Mouse (Mus musculus): ENCODE results near the gene Fam216a. TPM values are rescaled to one million over a fixed set of nuclear protein-coding genes. Genes with fewer than 3 reads are reported as not detected.

The Fam216a gene
- polyA plus RNA-seq, 1 experiment: 57.0 TPM

GRCm38 (mm10) chr5:122317329-122318045, 54.7 kb downstream of the Fam216a start:
- no peak for TF ChIP-seq POLR2A (IDR thresholded peaks at IDR 0.05; ENCODE audit: insufficient read depth, low read length)
- H3K4me3 ChIP-seq (ENCODE audit: low read depth, low read length): no peak overlapping the region
- peak overlapping the region; percentile 90; the same call in 1 of the 2 replicates for H3K27ac ChIP-seq (ENCODE audit: insufficient read depth, low read length)
- H3K36me3 ChIP-seq (ENCODE audit: control insufficient read depth, insufficient read depth, low read length, poor library complexity, severe bottlenecking): 0 out of 2 replicates have a peak, but pooled peaks cover under 1% of the 10 kb centered on the region
- no peaks in the 10 kb centered on the region for H3K9me3 ChIP-seq (replicated peaks; ENCODE audit: control insufficient read depth, insufficient read depth, low read length, poor library complexity, severe bottlenecking)
- no peaks in the 10 kb centered on the region for H3K27me3 ChIP-seq (ENCODE audit: control insufficient read depth, insufficient read depth, low read length, poor library complexity, severe bottlenecking)
- H3K4me1 ChIP-seq (ENCODE audit: control insufficient read depth, insufficient read depth, low read length): peaks cover 6% of the 10 kb centered on the region
- no peak overlapping the region for H3K9ac ChIP-seq (ENCODE audit: low read depth, poor library complexity, severe bottlenecking)

GRCm38 (mm10) chr5:122314966-122315667, 57.0 kb downstream of the Fam216a start:
- Histone ChIP-seq H3K4me3 (ENCODE audit: low read depth, low read length) (no peak overlapping the region), H3K4me1 (ENCODE audit: control insufficient read depth, insufficient read depth, low read length) (peaks cover 6% of the 10 kb centered on the region), H3K9ac (ENCODE audit: low read depth, poor library complexity, severe bottlenecking) (no peak overlapping the region), H3K27me3 (ENCODE audit: control insufficient read depth, insufficient read depth, low read length, poor library complexity, severe bottlenecking) (no peaks in the 10 kb centered on the region), H3K27ac (ENCODE audit: insufficient read depth, low read length) (no peak overlapping the region), H3K36me3 (ENCODE audit: control insufficient read depth, insufficient read depth, low read length, poor library complexity, severe bottlenecking) (no peaks in the 10 kb centered on the region), H3K9me3 (replicated peaks; ENCODE audit: control insufficient read depth, insufficient read depth, low read length, poor library complexity, severe bottlenecking) (no peaks in the 10 kb centered on the region)
- TF ChIP-seq CTCF (IDR thresholded peaks at IDR 0.05; ENCODE audit: low read depth, low read length): no peak
- no peak for TF ChIP-seq EP300 (IDR thresholded peaks at IDR 0.05; ENCODE audit: insufficient read depth, low read depth, low read length)
- TF ChIP-seq POLR2A (IDR thresholded peaks at IDR 0.05; ENCODE audit: insufficient read depth, low read length): no peak

Other genes starting within 250 kb of the Fam216a start
- gene Ccdc63, start 231.5 kb downstream of the Fam216a start, polyA plus RNA-seq (2011; ENCODE audit: insufficient read depth, insufficient read length, low read depth, missing spikeins): 2.4 and 3.0 TPM in 2 replicates
- gene Ppp1cc, start 214.1 kb downstream of the Fam216a start, polyA plus RNA-seq (2011; ENCODE audit: insufficient read depth, insufficient read length, low read depth, missing spikeins): 437 and 458 TPM in 2 replicates
- gene Hvcn1, start 165.6 kb downstream of the Fam216a start, polyA plus RNA-seq (2011; ENCODE audit: insufficient read depth, insufficient read length, low read depth, missing spikeins): 10.6 and 11.8 TPM in 2 replicates
- 18.3 and 21.7 TPM in 2 replicates for gene Tctn1, start 107.9 kb downstream of the Fam216a start, polyA plus RNA-seq (2011; ENCODE audit: insufficient read depth, insufficient read length, low read depth, missing spikeins)
- 18.7 and 20.7 TPM in 2 replicates for gene Pptc7, start 88.0 kb downstream of the Fam216a start, polyA plus RNA-seq (2011; ENCODE audit: insufficient read depth, insufficient read length, low read depth, missing spikeins)
- gene Rad9b, start 18.1 kb downstream of the Fam216a start, polyA plus RNA-seq (2011; ENCODE audit: insufficient read depth, insufficient read length, low read depth, missing spikeins): 17.7 and 19.7 TPM in 2 replicates
- gene Vps29, start 18.0 kb downstream of the Fam216a start, polyA plus RNA-seq (2011; ENCODE audit: insufficient read depth, insufficient read length, low read depth, missing spikeins): 99.0 and 105 TPM in 2 replicates
- gene Gpn3, start 488 bp downstream of the Fam216a start, polyA plus RNA-seq (2011; ENCODE audit: insufficient read depth, insufficient read length, low read depth, missing spikeins): 69.3 and 71.9 TPM in 2 replicates
- 289 and 303 TPM in 2 replicates for gene Arpc3, start 19.5 kb upstream of the Fam216a start, polyA plus RNA-seq (2011; ENCODE audit: insufficient read depth, insufficient read length, low read depth, missing spikeins)
- gene Anapc7, start 49.3 kb upstream of the Fam216a start, polyA plus RNA-seq (2011; ENCODE audit: insufficient read depth, insufficient read length, low read depth, missing spikeins): 41.7 and 41.9 TPM in 2 replicates
- gene Atp2a2, start 129.9 kb upstream of the Fam216a start, polyA plus RNA-seq (2011; ENCODE audit: insufficient read depth, insufficient read length, low read depth, missing spikeins): 165 and 177 TPM in 2 replicates
- gene Ift81, start 242.2 kb upstream of the Fam216a start, polyA plus RNA-seq (2011; ENCODE audit: insufficient read depth, insufficient read length, low read depth, missing spikeins): 31.9 and 36.9 TPM in 2 replicates